Mouse (Mus musculus): ENCODE measurements at regions not wholly inside any gene's neighbourhood (a gene's known extent, or its start where the extent isn't known, plus 50 kb on each side); places are given as distances from the start of the nearest gene placed in this dataset.

- peak; percentile 46 to 65; a peak in 1 of 4 replicates for ATAC-seq (replicated peaks in 1 of 2; ENCODE audit: insufficient read depth in 1 of 2, low FRiP score in 2 of 2, low TSS enrichment in 1 of 2, low read depth in 1 of 2, poor library complexity in 2 of 2, severe bottlenecking in 2 of 2)
Measured at GRCm38 (mm10) chr10:118592648-118593368, 152.0 kb downstream of the Ifng start.

- no peak for ATAC-seq (replicated peaks in 1 of 2; ENCODE audit: insufficient read depth in 1 of 2, low FRiP score in 2 of 2, low TSS enrichment in 1 of 2, low read depth in 1 of 2, poor library complexity in 2 of 2, severe bottlenecking in 2 of 2)
Measured at GRCm38 (mm10) chr10:118596206-118596605, 155.4 kb downstream of the Ifng start.

- ATAC-seq (replicated peaks in 1 of 2; ENCODE audit: insufficient read depth in 1 of 2, low FRiP score in 2 of 2, low TSS enrichment in 1 of 2, low read depth in 1 of 2, poor library complexity in 2 of 2, severe bottlenecking in 2 of 2): no peak
Measured at GRCm38 (mm10) chr10:118598497-118598896, 157.7 kb downstream of the Ifng start.

GRCm38 (mm10) chr10:118599197-118599596 lies 158.4 kb downstream of the Ifng start:
- peak in 1 of 2 experiments; percentile 12; a peak in 1 of 4 replicates for ATAC-seq (replicated peaks in 1 of 2; ENCODE audit: insufficient read depth in 1 of 2, low FRiP score in 2 of 2, low TSS enrichment in 1 of 2, low read depth in 1 of 2, poor library complexity in 2 of 2, severe bottlenecking in 2 of 2)

- ATAC-seq (replicated peaks in 1 of 2; ENCODE audit: insufficient read depth in 1 of 2, low FRiP score in 2 of 2, low TSS enrichment in 1 of 2, low read depth in 1 of 2, poor library complexity in 2 of 2, severe bottlenecking in 2 of 2): peak; percentile 77 to 82
Measured at GRCm38 (mm10) chr10:118599610-118600009, 158.8 kb downstream of the Ifng start.

- no peak for ATAC-seq (replicated peaks in 1 of 2; ENCODE audit: insufficient read depth in 1 of 2, low FRiP score in 2 of 2, low TSS enrichment in 1 of 2, low read depth in 1 of 2, poor library complexity in 2 of 2, severe bottlenecking in 2 of 2)
Measured at GRCm38 (mm10) chr10:118602922-118603321, 162.1 kb downstream of the Ifng start.

GRCm38 (mm10) chr10:118603857-118604414 lies 163.1 kb downstream of the Ifng start:
- peak in 1 of 2 experiments; percentile 24; a peak in 1 of 4 replicates for ATAC-seq (replicated peaks in 1 of 2; ENCODE audit: insufficient read depth in 1 of 2, low FRiP score in 2 of 2, low TSS enrichment in 1 of 2, low read depth in 1 of 2, poor library complexity in 2 of 2, severe bottlenecking in 2 of 2)

- no peak for ATAC-seq (replicated peaks in 1 of 2; ENCODE audit: insufficient read depth in 1 of 2, low FRiP score in 2 of 2, low TSS enrichment in 1 of 2, low read depth in 1 of 2, poor library complexity in 2 of 2, severe bottlenecking in 2 of 2)
Measured at GRCm38 (mm10) chr10:118605156-118605821, 164.4 kb downstream of the Ifng start.

GRCm38 (mm10) chr10:118607418-118607817 lies 166.6 kb downstream of the Ifng start:
- no peak for ATAC-seq (replicated peaks in 1 of 2; ENCODE audit: insufficient read depth in 1 of 2, low FRiP score in 2 of 2, low TSS enrichment in 1 of 2, low read depth in 1 of 2, poor library complexity in 2 of 2, severe bottlenecking in 2 of 2)

- no peak for ATAC-seq (replicated peaks in 1 of 2; ENCODE audit: insufficient read depth in 1 of 2, low FRiP score in 2 of 2, low TSS enrichment in 1 of 2, low read depth in 1 of 2, poor library complexity in 2 of 2, severe bottlenecking in 2 of 2)
Measured at GRCm38 (mm10) chr10:118608376-118609145, 167.7 kb downstream of the Ifng start.

GRCm38 (mm10) chr10:118609157-118609556 lies 168.3 kb downstream of the Ifng start:
- ATAC-seq (replicated peaks in 1 of 2; ENCODE audit: insufficient read depth in 1 of 2, low FRiP score in 2 of 2, low TSS enrichment in 1 of 2, low read depth in 1 of 2, poor library complexity in 2 of 2, severe bottlenecking in 2 of 2): no peak

- ATAC-seq (replicated peaks in 1 of 2; ENCODE audit: insufficient read depth in 1 of 2, low FRiP score in 2 of 2, low TSS enrichment in 1 of 2, low read depth in 1 of 2, poor library complexity in 2 of 2, severe bottlenecking in 2 of 2): peak; percentile 56 to 71; a peak in 3 of 4 replicates
Measured at GRCm38 (mm10) chr10:118610868-118611461, 170.1 kb downstream of the Ifng start.

GRCm38 (mm10) chr10:118612091-118612490 lies 171.2 kb downstream of the Ifng start:
- no peak for ATAC-seq (replicated peaks in 1 of 2; ENCODE audit: insufficient read depth in 1 of 2, low FRiP score in 2 of 2, low TSS enrichment in 1 of 2, low read depth in 1 of 2, poor library complexity in 2 of 2, severe bottlenecking in 2 of 2)

- no peak for ATAC-seq (replicated peaks in 1 of 2; ENCODE audit: insufficient read depth in 1 of 2, low FRiP score in 2 of 2, low TSS enrichment in 1 of 2, low read depth in 1 of 2, poor library complexity in 2 of 2, severe bottlenecking in 2 of 2)
Measured at GRCm38 (mm10) chr10:118613056-118613695, 172.3 kb downstream of the Ifng start.

- ATAC-seq (replicated peaks in 1 of 2; ENCODE audit: insufficient read depth in 1 of 2, low FRiP score in 2 of 2, low TSS enrichment in 1 of 2, low read depth in 1 of 2, poor library complexity in 2 of 2, severe bottlenecking in 2 of 2): no peak
Measured at GRCm38 (mm10) chr10:118614251-118614865, 173.5 kb downstream of the Ifng start.

- ATAC-seq (replicated peaks in 1 of 2; ENCODE audit: insufficient read depth in 1 of 2, low FRiP score in 2 of 2, low TSS enrichment in 1 of 2, low read depth in 1 of 2, poor library complexity in 2 of 2, severe bottlenecking in 2 of 2): no peak
Measured at GRCm38 (mm10) chr10:118615131-118616020, 174.5 kb downstream of the Ifng start.

Measured in hematopoietic stem cell, adult 5-6 weeks (primary cell).